Mouse (Mus musculus) thymus, postnatal 36 days (tissue): ENCODE measurements around the gene Magi2.
"Not testable (repeated sequence)": the region's sequence is repeated elsewhere in the genome, so short reads cannot be mapped to it uniquely, and the experiment has no call there.

ENCODE experiments used
- DNase-seq, 2 experiments: peaks; one replicate each; pipeline ENCODE4 v3.0.0; 2022; ENCODE audit warnings: mixed read lengths in 2 of 2

The Magi2 gene

GRCm38 (mm10) chr5:19465383-19465782 is 238.5 kb downstream of the Magi2 start:
- no peak for DNase-seq

DNA sequence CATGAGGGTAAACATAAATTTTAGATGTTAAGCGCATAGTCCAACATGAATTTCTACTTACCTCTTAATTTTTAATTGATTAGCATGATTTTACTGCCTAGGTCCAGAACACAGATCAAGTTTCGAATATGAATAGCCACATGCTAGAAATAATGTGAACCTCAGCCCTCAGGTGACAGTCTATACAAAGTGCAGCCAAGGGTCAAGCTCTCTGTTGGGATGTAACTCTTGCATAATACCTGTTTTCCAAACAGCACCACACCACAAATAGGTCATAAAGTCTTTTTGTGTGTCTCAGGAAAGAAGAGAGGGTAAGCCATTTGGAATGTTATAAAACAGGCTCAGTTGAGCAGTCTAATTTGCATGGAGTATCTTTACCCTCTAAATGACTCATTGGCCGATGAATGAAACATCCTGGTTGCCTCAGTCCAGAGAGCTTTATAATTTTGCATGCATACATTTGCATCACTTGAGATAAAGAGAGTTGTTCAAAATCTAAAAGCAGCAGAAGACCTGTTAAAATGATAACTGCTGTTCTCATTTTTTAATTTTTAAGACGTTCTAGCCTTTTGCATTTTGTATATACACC is 246.1 kb downstream of the Magi2 start:
- no peak for DNase-seq

DNA sequence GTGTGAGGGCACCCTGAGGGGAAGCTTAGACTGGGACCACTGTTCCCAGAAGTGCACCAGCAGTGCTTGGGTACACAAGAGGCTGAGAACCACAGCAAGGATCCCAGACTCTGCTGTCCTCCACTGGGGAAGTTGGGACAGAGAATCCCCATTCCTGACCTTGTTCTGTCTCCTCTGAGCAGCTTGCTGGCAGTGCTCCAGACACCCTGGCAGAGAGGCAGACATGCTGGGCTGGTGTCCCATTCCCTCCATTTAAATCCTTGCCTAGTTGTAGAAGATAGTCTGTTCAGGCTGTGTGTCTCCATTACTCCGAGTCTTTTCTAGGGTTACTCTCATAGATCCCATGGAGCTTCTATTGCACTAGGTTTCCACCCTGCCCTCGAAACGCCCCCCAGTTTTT is 256.1 kb downstream of the Magi2 start:
- no peak for DNase-seq

- DNase-seq, result no peak
These were observed 261.1 kb downstream of the Magi2 start for GRCm38 (mm10) chr5:19487947-19488346.

- no peak for DNase-seq
These were observed 274.2 kb downstream of the Magi2 start for GRCm38 (mm10) chr5:19501005-19501404.

DNA sequence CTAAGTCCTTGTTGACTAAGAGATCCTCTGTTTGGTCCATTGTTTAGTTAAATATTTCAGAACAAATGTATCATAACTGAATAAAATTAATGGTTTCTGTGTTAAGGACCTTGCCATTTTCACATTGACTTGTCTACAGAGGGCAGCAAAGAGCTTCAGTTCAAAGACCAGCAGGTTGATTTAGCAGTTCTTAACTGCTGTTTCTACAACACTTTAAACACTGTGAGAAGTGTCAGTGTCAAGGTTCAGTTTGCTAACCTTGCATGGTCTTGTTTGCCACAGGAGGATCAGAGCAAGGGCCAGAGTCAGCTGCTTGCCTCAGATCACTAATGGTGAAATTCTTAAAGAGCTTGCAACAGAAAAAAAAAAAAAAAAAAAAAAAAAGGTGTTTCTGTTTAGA is 295.3 kb downstream of the Magi2 start:
- no peak for DNase-seq

DNA sequence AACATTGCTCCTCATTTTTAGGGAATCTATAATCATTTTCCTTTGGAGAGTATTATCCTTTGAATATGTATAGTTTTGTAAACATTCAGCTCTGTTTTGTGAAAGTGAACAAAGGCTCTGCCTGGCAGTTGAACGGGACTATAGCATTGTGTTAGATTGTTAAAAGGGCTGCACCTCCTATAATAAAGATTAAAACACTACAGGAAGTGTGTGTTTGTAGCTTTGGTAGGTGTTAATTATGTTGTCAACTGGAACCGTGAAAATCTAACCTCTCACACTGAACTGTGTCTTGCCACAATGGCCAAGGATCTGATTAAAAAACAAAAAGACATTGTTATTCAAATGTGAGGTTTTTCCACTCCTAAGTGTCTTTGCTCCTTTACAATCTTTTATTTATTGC is 312.5 kb downstream of the Magi2 start:
- DNase-seq, result no peak

DNA sequence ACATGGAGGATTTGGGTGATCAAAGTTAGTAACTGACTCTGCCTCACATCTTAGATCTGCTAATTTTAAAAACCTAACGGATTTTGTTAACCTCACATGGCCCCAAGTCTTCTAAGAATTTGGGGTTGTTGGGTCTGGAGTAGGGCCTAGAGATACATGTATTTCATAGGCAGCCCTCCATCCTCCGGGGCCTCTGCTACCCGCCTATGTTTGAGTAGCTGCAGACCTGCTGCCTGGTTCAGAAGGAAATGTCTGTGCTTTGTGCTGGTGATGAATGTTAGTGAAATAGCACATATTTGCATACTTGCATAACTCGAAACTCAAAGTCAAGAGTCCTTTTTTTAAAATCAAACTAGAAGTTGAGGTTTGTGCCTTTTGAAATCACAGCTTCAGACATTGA is 319.6 kb downstream of the Magi2 start:
- DNase-seq, result no peak

- no peak for DNase-seq
These were observed 320.1 kb downstream of the Magi2 start for GRCm38 (mm10) chr5:19546900-19547299.

DNA sequence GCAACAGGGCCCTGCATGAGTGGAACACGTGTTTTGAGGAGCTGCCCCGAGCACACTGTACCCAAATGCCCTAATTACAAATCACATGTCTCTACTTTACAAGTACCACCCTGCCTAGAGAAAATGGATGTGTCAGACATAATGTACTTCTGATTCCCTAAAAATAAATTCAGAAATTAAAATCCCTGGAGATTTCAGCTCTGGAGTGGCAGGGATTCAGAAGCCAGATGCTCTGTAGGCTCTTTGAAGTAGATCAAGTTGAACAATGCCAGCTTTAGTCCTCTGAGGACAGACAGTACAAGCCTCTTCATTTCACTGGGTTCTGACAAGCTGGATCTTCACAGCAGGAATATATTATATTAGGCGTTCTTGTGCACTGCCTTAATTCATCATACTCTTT is 326.7 kb downstream of the Magi2 start:
- no peak for DNase-seq

DNA sequence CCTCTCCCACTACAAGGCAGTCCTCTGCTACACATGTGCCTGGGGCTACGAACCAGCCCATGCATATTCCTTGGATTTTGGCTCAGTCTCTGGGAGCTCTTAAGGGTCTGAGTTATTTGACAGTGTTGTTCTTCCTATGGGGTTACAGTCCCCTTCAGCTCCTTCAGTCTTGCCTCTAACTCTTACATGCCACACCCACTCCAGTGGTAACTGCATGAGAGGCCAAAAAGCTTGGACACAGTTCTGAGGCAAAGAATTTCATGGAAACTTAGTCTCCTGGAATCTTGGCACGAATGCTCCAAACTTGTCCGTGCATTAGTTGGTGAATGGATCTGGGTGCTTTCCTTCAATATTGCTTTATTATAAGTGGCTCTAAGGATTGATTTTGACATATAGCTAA is 338.8 kb downstream of the Magi2 start:
- DNase-seq, result no peak

DNA sequence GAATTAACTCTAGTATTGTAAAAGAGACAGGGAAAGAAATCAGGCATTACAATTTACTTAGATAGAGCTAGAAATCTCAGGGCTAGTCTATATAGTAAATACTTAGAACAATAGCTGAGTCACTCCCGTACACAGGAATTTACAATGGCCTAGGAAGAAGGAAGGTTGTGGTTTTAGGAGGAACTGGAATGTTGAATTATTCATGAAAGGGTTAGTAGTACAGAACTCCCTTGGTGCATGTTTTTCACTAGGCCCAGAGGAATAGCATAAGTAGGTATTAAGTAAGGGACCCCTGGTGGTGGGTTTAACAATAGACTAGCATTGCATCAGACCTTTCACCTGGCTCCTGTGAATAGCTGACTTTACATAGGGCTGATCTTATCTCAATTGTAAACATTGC is 339.3 kb downstream of the Magi2 start:
- DNase-seq, result not testable (repeated sequence)

DNA sequence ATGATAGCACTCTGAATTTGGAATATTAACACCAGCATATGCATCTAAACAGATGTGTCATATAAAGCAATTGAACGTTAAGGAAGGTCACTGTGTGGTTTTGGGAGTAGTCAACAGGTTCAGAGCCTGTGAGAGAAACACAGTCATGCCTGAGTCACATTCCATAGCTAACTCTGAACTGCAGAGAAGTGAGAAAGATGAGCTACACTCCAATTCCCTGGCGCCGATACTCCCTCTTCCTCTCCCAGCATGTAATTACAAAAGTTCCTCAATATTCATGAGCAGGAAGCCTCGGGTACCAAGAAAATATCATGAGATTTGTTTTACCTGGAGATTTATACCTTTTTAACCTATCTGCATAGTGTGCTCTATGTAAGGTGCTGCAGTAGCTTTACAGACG is 380.9 kb downstream of the Magi2 start:
- DNase-seq, result no peak

DNA sequence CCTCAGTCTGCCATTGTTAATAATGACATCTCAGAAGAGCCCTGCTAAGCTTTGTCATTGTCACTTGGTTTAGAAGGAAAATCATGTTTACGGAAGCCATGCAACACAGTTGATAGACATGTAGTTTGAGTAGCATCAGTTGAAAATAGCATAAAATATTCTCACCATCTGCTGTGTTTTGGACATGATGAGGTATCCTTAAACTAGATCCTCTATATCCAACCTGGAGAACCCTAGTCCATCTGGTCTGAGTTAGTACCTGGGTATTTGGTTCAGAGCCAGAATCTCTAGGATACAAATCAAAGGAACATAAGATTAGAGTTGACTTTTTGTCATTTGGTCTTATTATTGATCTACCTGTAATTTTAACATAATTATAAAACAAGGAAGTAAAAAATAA is 385.0 kb downstream of the Magi2 start:
- DNase-seq, result no peak

- no peak for DNase-seq
These were observed 394.8 kb downstream of the Magi2 start for GRCm38 (mm10) chr5:19621678-19622077.

GRCm38 (mm10) chr5:19633976-19634375 is 407.1 kb downstream of the Magi2 start:
- DNase-seq, result no peak

GRCm38 (mm10) chr5:19637789-19638188 is 411.0 kb downstream of the Magi2 start:
- DNase-seq, result no peak

GRCm38 (mm10) chr5:19655986-19656385 is 429.1 kb downstream of the Magi2 start:
- DNase-seq, result no peak

GRCm38 (mm10) chr5:19666416-19666815 is 439.6 kb downstream of the Magi2 start:
- no peak for DNase-seq

DNA sequence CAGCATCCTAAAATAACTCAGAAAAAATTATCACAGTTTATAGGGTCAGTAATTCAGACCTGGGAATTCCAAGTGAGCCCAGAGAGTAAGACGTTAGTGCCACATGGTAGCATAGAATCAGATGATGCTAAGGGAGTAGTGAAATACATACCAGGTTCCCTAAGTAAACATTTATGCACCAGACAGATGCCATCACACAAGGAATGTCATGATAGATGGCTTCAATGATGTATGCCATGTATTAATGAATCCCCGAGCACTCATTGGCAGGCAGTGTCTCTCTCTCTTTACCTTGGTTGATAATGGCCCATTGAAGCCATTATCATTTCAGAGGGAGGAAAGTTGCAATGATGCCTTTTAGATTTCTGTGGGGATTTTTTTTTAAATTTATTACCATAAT is 490.5 kb downstream of the Magi2 start:
- no peak for DNase-seq

DNA sequence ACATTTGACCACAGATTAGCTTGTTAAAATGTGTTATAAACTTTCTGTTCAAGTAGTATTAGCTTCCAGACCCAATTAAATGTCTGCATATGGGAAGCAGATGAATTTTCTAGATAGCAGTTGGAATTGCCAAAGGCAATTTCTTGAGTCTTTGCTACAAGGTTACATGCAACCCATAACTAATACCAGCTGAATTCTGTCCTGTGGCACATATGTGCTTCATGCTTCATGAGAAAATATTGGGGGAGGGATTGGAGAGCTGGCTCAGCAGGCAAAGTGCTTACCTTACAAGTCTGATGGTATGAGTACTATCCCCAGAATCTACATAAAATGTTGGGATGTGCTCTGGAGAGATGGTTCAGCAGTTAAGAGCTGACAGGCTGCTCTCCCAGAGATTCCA is 499.4 kb downstream of the Magi2 start:
- no peak for DNase-seq

DNA sequence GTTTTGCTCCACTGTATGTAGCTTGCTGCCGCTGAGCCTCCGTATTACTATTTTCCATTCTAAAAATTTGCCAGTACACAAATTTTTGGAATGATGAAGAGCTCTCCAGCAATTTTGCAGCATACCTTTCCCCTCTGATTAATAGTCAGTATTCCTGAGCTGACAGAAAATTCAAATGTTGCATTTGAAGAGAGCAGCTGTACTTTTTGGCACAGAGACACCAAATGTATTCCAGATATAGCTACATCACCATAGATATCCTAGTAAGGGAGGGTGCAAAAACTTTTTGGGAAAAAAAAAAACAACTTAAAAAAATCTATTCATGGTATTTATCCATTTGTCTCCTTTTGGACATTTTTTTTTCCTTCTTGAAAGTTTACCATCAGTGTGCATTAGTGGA is 518.5 kb downstream of the Magi2 start:
- no peak for DNase-seq

DNA sequence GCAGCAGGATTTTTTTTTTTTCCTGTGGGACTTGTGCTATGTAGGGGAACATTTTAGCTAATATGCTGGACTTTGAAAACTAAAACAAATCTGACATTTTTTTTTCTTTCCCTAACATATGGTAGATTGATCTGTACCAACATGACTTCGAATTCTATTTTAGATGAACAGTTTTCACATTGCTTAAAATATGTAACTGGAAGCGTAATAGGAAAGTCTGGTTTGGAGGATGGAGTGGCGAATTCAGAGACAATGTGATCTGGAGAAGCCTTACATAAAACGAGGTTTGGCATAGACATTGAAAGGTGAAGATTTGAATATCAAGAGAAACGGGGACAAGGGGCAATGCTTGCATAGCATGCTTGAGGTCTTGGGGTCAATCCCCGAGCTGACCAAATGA is 519.1 kb downstream of the Magi2 start:
- DNase-seq, result no peak

GRCm38 (mm10) chr5:19746865-19747514 is 520.2 kb downstream of the Magi2 start:
- DNase-seq, result no peak

- DNase-seq, result no peak
These were observed 520.8 kb downstream of the Magi2 start for GRCm38 (mm10) chr5:19747631-19748030.
